Mouse (Mus musculus): ENCODE measurements at regions not wholly inside any gene's neighbourhood (a gene's known extent, or its start where the extent isn't known, plus 50 kb on each side); places are given as distances from the start of the nearest gene placed in this dataset.

- TF ChIP-seq POLR2A (IDR thresholded peaks at IDR 0.05; ENCODE audit: borderline replicate concordance, extremely low read depth, insufficient read depth, insufficient read length, poor library complexity, severe bottlenecking) (no peak), CTCF (IDR thresholded peaks at IDR 0.05; ENCODE audit: borderline replicate concordance, extremely low read depth, insufficient read depth, insufficient read length) (no peak)
Observed at GRCm38 (mm10) chr17:63739710-63740109, 123.2 kb upstream of the Fer start.

Measured in brain, embryonic 14.5 days (tissue).